Mouse (Mus musculus) kidney, postnatal 10 days (tissue): ENCODE measurements around the gene Ssh2.
"Not testable (repeated sequence)": the region's sequence is repeated elsewhere in the genome, so short reads cannot be mapped to it uniquely, and the experiment has no call there.

Experiments used
- DNase-seq: peaks from one replicate; pipeline ENCODE4 v3.0.0; 2021; ENCODE audit warnings: mixed read lengths

Gene Ssh2

GRCm38 (mm10) chr11:77349698-77350097, 133.6 kb downstream of the Ssh2 start:
- no peak for DNase-seq

- DNase-seq: no peak
Observed at GRCm38 (mm10) chr11:77355055-77355454, 139.0 kb downstream of the Ssh2 start.

GRCm38 (mm10) chr11:77357839-77358238, 141.8 kb downstream of the Ssh2 start:
- no peak for DNase-seq

GRCm38 (mm10) chr11:77363476-77363875, 147.4 kb downstream of the Ssh2 start:
- no peak for DNase-seq

GRCm38 (mm10) chr11:77364376-77364775, 148.3 kb downstream of the Ssh2 start:
- DNase-seq: no peak

- DNase-seq: no peak
Observed at GRCm38 (mm10) chr11:77365706-77366386, 149.8 kb downstream of the Ssh2 start.

GRCm38 (mm10) chr11:77367541-77368270, 151.6 kb downstream of the Ssh2 start:
- DNase-seq: no peak

- no peak for DNase-seq
Observed at GRCm38 (mm10) chr11:77369188-77369840, 153.2 kb downstream of the Ssh2 start.

- no peak for DNase-seq
Observed at GRCm38 (mm10) chr11:77369841-77370191, 153.7 kb downstream of the Ssh2 start.

GRCm38 (mm10) chr11:77371088-77371487, 155.0 kb downstream of the Ssh2 start:
- DNase-seq: no peak

GRCm38 (mm10) chr11:77371696-77372095, 155.6 kb downstream of the Ssh2 start:
- no peak for DNase-seq

GRCm38 (mm10) chr11:77372196-77372904, 156.3 kb downstream of the Ssh2 start:
- DNase-seq: peak; percentile 46

GRCm38 (mm10) chr11:77378622-77379021, 162.5 kb downstream of the Ssh2 start:
- no peak for DNase-seq

- no peak for DNase-seq
Observed at GRCm38 (mm10) chr11:77381174-77381573, 165.1 kb downstream of the Ssh2 start.

- no peak for DNase-seq
Observed at GRCm38 (mm10) chr11:77384151-77384550, 168.1 kb downstream of the Ssh2 start.

GRCm38 (mm10) chr11:77385706-77386690, 169.9 kb downstream of the Ssh2 start:
- DNase-seq: peak; percentile 22

GRCm38 (mm10) chr11:77388197-77388596, 172.1 kb downstream of the Ssh2 start:
- DNase-seq: not testable (repeated sequence)

GRCm38 (mm10) chr11:77395539-77395938, 179.5 kb downstream of the Ssh2 start:
- DNase-seq: no peak

- DNase-seq: no peak
Observed at GRCm38 (mm10) chr11:77402508-77402907, 186.4 kb downstream of the Ssh2 start.

GRCm38 (mm10) chr11:77406329-77406728, 190.2 kb downstream of the Ssh2 start:
- no peak for DNase-seq

GRCm38 (mm10) chr11:77409879-77410278, 193.8 kb downstream of the Ssh2 start:
- peak; percentile 75 for DNase-seq

GRCm38 (mm10) chr11:77411284-77411683, 195.2 kb downstream of the Ssh2 start:
- no peak for DNase-seq
